In the genomic region with DNA sequence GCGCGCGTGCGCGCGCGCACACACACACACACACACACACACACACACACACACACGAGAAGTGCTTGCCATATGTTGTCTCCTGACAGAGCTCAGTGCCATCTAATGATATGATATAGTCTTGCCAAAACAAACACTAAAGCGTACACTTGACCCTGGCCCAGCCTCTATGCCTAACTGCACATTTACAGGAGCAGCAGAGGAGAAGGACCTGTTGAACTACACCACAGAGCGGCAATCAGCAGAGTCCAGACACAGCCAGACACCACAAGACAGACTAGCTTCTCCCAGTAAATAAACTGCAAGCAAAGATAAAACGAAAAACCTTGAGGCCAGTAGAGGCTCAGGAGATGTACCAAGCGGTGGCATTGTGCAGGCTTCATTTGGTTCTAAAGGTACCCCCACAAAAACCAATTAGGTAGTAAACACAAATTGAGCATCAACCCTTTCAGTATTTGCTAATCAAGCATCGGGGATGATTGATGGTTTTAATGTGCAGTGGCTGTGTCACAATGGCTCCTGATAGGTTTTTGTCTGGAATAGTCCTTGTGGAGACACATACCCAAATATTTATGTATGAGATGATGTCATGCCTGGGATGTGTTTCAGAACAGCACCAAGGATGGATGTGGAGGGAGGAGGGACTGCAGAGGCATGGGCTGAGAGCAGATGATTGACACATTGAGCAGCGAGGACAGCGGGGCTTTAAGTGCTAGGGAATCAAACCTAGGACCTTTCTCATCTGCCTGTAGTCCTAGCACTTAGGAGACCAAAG, we compare ENCODE assay signal across 8 mouse cellular contexts.
DNase-seq lines count a peak whose midpoint lies in the region; ATAC-seq and TF ChIP-seq lines count a peak whose summit lies in the region.

No protein-coding gene starts in this region.

- no peak for TF ChIP-seq EP300 in heart, postnatal 0 days (IDR thresholded peaks at IDR 0.05; ENCODE audit: low read depth)

- no peak overlapping the region for H3K4me2 ChIP-seq in heart, postnatal 0 days (ENCODE audit: low read depth, low read length)

- TF ChIP-seq CTCF in heart, postnatal 0 days (IDR thresholded peaks at IDR 0.05; ENCODE audit: low read depth) = peak; percentile 40; the same call in 1 of the 2 replicates

- H3K9me3 ChIP-seq in heart, embryonic 10.5 days = no peaks in the 10 kb centered on the region
- no peaks in the 10 kb centered on the region for H3K9me3 ChIP-seq in heart, postnatal 0 days (replicated peaks; ENCODE audit: control insufficient read depth, low read length)

- peaks cover 48% of the 10 kb centered on the region for H3K4me1 ChIP-seq in heart, embryonic 10.5 days
- H3K4me1 ChIP-seq in heart, postnatal 0 days (ENCODE audit: control insufficient read depth, insufficient read depth) = peaks cover 29% of the 10 kb centered on the region

- H3K4me3 ChIP-seq in heart, embryonic 10.5 days = no peak overlapping the region
- no peak overlapping the region for H3K4me3 ChIP-seq in heart, postnatal 0 days (ENCODE audit: low read depth, low read length)

- ATAC-seq in heart, postnatal 0 days (ENCODE audit: insufficient read depth, low read depth) = peak; percentile 20; the same call in 1 of the 2 replicates

- no peak for DNase-seq in heart, embryonic 10.5 days (ENCODE audit: low spot score)
- DNase-seq in heart, postnatal 25 days (ENCODE audit: low spot score) = no peak
- peak; percentile 62 for DNase-seq in Muller cell, postnatal 12 days (ENCODE audit: inconsistent ontology term)
- DNase-seq in heart, postnatal 0 days (ENCODE audit: low spot score) = peak; percentile 69
- peak; percentile 53 to 57 for DNase-seq in lung, postnatal 4 days
- DNase-seq in urinary bladder, postnatal 4 days (ENCODE audit: low spot score in 2 of 2) = no peak
- no peak for DNase-seq in ovary, postnatal 10 days (ENCODE audit: low spot score)
- no peak for DNase-seq in gastrocnemius, postnatal 36 days

- intact Hi-C loops in heart, postnatal 25 days (cut with DNase I) = no loop called here
- intact Hi-C loops in gastrocnemius, postnatal 36 days (cut with DNase I) = loop anchor here (2.0 kb wide), 1 partner anchor 14 kb away; no protein-coding TSS in a partner anchor

- no peaks in the 10 kb centered on the region for H3K36me3 ChIP-seq in heart, embryonic 10.5 days
- no peaks in the 10 kb centered on the region; the same call in 1 of the 2 replicates for H3K36me3 ChIP-seq in heart, postnatal 0 days (replicated peaks; ENCODE audit: control insufficient read depth, insufficient read depth, low read length)

- H3K27me3 ChIP-seq in heart, embryonic 10.5 days (ENCODE audit: insufficient read depth, poor library complexity, severe bottlenecking) = no peaks in the 10 kb centered on the region
- H3K27me3 ChIP-seq in heart, postnatal 0 days (ENCODE audit: control insufficient read depth, insufficient read depth, low read length) = no peaks in the 10 kb centered on the region

- no peak overlapping the region for H3K9ac ChIP-seq in heart, postnatal 0 days (replicated peaks; ENCODE audit: low read depth, low read length)

- H3K27ac ChIP-seq in heart, embryonic 10.5 days = peak overlapping the region; percentile 83; the same call in 1 of the 2 replicates
- 0 out of 2 replicates have a peak overlapping the region, but pooled peaks have one; percentile 17 for H3K27ac ChIP-seq in heart, postnatal 0 days (ENCODE audit: low read depth)

- 77% methylated on average over 15 of the region's 15 CpGs for whole genome bisulfite sequencing in heart, embryonic 10.5 days
- WGBS in heart, postnatal 0 days = 71% methylated on average over 15 of the region's 15 CpGs

Comparison
In these comparisons a context has a peak if more than half of its experiments do, and no peak if none do; other contexts are left out.
1. DNase-seq: peak in Muller cell, postnatal 12 days (single experiment), heart, postnatal 0 days (single experiment) and lung, postnatal 4 days (2 of 2); none in heart, embryonic 10.5 days (single experiment), heart, postnatal 25 days (single experiment), urinary bladder, postnatal 4 days (0 of 2), ovary, postnatal 10 days (single experiment) and gastrocnemius, postnatal 36 days (0 of 2).